Mouse (Mus musculus) ES-Bruce4 (cell line): Measurements from ENCODE around the gene Tlr13.

ENCODE experiments used
- CTCF ChIP-seq: IDR thresholded peaks from one replicate; pipeline ENCODE4 v1.8.1; 2011; ENCODE audit warnings: low read depth, low read length
- EP300 ChIP-seq: IDR thresholded peaks from 2 replicates; pipeline ENCODE4 v1.6.1; 2011; ENCODE audit warnings: low read depth, low read length; ENCODE audit not compliant: insufficient read depth
- POLR2A ChIP-seq: IDR thresholded peaks from one replicate; pipeline ENCODE4 v1.8.1; 2011; ENCODE audit warnings: low read length; ENCODE audit not compliant: insufficient read depth

GRCm38 (mm10) chrX:106198904-106199303 is 55.9 kb downstream of the Tlr13 start:
- TF ChIP-seq POLR2A, result no peak
- TF ChIP-seq EP300, result no peak
- no peak for TF ChIP-seq CTCF
